Mouse (Mus musculus): ENCODE measurements at regions not wholly inside any gene's neighbourhood (a gene's known extent, or its start where the extent isn't known, plus 50 kb on each side); places are given as distances from the start of the nearest gene placed in this dataset.
A peak's percentile ranks its signal among the peaks of the same experiment; 100 is the strongest.

DNA sequence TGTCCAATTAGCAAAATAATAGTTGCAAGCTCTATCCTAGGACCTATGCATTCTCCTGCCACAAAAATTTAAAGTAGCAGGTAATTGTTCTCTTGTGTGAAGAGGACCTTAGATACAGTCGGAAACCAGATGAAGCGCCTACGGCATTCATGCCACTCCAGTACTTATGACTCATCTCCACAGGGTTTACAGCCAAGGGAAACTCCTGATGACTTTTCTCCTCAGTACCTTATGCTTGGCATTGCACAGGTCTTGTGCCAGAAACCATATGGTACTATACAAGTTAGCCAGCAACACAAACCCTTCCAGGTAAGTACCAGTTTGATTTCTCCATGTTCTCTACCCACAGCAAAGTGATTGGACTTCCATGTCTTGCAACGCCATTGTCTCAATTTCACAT is 606.3 kb upstream of the Dmac1 start:
- DNase-seq (ENCODE audit: low read depth, low spot score), result no peak

DNA sequence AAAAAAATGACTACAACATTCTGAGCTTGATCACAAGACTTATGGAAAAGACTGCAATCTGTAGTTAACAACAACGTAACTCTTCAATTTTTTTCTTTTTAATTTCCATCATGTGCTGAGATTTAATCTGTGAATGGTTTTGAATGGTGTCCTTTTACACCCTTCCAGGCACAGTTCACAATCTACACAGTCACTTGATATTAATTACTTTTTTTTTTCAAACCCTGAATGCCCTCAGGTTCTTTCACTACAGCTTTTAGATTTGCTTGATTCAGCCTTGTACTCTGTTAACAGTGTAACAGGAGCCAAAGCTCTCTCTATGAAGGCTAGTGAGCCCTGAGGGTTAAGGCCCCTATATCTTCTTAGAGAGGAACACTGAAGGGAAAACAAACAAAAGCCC is 591.7 kb upstream of the Dmac1 start:
- DNase-seq (ENCODE audit: low read depth, low spot score), result no peak

DNA sequence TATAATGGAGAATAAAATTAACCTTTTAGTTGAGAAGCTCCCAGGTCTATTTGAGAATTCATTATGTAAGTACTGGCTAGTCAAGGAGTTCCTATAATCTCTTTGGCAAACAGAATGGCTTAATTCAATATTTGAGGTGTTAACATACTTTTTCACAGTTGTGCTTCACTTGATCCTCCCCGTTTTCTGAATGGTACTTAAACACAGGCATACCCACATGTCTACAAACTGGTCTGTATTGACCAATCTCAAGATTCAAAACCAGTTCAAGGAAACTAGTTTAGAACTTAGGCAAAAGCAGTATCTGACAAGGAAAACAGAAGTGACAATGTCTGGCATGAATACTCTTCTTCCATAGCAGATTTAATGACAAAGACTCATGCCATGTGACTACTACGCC is 583.0 kb upstream of the Dmac1 start:
- no peak for DNase-seq (ENCODE audit: low read depth, low spot score)

DNA sequence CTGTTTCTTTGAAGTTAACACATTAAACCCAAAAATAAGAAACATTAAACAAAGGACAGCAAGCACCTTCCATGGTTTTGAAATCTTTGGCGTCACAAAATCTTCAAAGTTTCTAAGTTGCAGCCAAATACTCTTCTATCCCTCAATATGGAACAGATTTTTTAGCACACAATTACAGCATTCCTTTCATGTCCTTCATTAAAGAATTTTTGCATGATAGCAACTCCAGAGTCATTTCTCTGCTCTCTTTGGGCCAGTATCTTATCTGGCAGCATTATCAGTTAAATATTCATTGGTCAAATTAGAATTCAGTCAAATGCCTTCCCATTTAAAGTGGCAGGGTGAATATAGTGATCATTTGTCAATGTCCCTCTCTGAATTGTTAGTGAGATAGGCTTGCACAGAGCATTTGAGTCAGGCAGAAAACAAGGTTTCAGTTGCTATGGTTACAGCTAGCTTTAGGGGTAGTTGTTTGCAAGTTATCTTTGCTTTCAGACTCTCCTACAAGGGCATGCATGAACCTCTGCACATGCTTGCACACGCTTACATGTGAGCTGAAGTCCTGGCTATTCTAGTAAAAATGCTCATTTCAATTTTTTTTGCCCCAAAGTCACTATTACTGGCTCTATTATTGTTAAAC is 579.8 kb upstream of the Dmac1 start:
- no peak for DNase-seq (ENCODE audit: low read depth, low spot score)

DNA sequence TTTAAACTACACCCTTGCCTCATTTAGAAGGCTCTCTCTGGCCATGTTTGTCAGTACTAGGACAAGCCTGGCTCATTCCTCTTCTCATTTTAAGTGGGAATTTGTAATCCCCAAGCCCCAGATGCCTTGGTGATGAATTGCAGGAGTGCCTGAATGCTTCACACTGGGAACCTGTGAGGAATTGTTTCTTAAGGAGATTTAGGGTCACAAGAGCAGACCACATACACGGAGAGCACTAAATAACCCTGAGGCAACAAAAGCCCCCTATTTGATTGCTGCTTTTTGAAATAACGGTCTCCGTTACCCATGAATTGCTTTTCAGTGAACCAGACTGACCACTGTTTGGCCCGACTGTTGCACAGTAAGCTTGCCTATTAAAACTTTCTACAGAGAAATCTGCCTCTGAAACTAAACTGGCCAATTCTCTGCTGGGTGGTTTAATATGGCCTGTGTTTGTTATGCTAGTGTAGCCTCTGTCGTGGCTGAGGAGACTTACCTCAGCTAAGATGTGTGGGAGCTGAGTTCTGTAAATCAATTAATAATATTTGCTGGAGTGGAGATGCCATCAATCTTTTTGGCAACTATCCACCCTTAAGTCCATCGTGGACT is 577.7 kb upstream of the Dmac1 start:
- no peak for DNase-seq (ENCODE audit: low read depth, low spot score)

DNA sequence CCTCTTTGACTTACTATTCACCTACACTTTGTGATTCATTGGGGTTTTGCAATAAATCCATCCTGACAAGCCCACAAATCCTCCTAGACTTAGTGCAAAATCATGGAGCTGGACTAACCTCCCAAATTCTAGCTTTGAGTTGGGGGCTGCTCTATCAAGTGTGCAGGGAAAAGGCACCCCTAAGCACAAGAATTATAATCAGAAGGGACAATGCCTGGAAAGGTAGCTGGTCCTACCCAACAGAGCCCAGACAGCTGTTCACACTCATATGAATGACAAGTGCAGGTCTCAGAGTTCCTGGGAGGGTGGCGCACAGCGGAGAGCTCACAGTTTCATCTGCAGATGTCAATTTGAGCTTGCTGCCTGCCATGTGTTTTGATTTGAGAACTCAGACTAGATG is 572.2 kb upstream of the Dmac1 start:
- DNase-seq (ENCODE audit: low read depth, low spot score), result no peak

DNA sequence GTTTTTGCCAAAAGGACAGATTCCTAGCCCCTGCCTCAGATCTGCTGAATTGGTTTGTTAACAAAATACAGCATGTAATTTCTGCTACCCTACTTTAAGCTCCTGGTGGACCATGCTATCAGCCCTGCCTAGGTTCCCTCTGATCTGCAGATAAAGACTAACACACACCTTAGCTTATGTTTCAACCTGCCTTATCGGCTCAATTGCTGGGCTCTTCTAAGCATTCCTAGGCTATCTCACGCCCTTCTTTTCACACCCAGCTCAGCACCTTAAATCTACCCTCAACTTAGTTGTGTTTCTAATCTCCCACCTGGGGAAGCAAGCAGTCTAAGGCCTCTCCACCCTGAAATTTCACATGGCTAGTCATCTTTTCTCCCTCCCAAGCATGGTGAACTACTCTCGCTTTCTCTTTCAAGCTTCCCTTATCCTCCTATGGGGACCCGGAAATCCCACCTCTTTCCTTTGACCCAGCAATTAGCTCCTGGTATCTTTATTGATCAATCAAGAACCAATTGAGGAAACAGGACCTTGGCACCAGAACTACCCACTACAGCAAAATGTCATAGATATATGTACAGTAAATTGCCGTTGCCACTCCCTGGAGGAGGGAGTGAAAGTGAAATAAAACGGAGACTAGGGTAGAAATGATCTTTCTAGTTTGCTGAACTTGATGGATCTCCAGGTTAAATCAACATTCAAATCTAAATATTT is 569.7 kb upstream of the Dmac1 start:
- DNase-seq (ENCODE audit: low read depth, low spot score), result no peak

DNA sequence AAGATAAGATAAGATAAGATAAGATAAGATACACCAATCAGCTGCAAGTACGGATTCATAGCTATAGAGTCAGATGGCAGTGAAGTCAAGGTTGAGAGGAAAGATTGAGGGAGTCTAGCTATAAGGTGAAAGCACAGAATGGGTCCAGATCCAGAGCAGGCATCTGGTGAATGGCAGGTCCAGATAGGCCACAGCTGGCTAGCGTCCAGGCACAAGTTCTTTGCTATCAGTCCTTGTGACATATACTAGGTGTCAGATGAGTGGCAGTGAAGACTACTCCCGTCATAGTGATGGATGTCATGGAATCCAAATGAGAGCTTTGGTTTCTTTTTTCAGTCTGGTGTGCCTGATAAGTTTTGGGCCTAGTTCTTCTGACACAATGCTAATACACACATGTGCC is 566.9 kb upstream of the Dmac1 start:
- no peak for DNase-seq (ENCODE audit: low read depth, low spot score)

DNA sequence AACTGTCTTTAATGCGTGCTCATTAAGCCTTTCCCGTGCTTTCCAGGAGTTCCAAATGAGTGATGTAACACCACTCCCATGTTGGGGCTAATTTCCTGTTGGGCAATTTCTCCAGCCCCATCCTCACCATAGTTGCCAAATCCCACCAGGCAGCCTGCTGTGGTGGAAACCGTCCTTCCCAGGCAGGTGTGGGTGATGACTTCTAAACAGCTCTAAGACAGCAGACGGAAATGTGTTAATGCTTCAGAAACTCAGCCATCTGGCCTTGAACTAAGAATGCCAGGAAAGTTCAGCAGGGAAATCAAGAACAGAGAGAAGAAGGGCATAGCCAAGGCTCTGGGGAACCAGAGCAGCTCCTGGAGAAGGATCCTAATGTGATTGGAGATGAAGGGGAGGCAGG is 560.5 kb upstream of the Dmac1 start:
- DNase-seq (ENCODE audit: low read depth, low spot score), result no peak

DNA sequence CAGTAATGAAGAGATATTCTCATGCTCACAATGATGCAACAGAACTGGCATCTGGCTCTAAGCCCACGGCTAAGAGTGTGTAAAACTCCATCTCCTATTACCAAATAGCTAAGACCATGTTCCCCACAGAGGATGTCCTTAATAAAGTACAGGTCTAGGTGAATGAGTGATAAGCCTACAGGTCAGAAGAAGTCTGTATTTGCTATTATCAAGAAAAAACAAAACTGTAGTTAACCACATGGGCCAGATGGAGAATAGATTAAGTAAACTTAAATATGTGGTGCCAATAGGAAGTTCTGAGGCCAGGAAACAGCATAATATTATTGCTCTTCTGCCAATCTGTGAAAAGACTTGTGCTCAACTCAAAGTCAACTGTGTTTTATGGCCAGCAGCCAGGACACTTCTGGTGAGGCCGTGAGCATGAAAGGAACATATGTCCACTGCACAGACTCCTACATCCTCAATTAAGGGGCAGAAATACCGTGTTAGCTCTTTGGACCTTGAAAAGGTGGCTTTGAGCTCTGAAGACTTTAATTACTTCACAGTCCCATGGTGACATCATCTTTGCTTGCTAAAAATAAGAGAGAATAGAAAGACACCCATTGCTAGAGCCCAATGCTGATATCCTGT is 549.1 kb upstream of the Dmac1 start:
- no peak for DNase-seq (ENCODE audit: low read depth, low spot score)

DNA sequence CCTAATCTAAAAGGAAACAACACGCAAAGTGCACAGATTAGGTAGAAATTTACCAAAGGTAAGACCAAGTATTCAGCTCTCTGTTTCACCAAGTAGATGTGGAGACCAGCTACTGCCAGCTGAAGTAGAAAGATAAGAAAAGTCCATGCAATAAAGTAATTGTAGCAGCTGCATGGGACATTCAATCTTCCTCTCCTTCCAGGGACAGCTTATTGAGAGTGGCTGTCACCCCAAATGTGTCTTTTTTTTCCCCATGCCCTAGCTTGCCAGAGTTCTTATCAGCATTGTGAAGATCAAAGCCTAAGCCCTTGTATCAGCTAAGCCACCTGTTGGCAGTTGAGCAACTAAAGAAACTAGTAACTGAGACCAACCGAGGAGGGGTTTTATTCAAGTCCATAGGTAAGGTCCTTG is 541.1 kb upstream of the Dmac1 start:
- DNase-seq (ENCODE audit: low read depth, low spot score), result no peak

DNA sequence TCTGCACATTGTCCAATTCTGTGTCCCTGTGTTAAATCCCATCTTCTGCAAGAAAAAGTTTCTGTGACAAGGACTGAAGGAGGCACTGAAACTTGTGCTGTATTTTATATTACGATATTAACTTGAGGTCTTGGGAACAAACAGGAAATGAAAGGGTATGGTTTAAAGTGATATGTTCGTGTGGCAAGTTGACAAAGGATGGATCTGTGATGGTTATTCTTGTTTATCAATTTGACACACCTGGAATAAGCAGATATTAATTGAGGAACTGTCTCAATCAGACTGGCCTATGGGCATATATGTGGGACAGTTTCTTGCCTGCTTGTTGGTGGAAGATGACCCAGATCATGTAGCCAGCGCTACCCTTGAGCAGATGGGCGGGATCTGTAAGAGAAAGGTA is 537.9 kb upstream of the Dmac1 start:
- DNase-seq (ENCODE audit: low read depth, low spot score), result no peak

DNA sequence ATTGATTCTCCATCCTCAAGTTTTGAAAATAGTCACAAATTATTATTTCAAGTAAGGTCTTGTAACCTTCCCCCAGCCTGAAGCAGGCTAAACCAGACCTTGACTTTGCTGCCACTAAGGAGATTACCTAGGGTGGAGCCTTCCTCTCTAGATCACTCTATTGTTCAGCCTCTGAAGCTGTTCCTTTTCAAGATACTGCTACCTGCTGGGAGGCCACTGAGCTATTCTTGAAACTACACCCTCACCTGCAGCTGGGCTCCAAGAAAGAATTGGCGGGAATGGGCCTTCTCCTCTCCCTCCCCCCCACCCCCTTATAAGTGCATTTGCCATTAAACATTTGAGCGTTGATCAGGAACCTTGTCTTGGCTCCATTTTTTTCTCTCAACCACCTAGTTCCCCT is 534.2 kb upstream of the Dmac1 start:
- DNase-seq (ENCODE audit: low read depth, low spot score), result peak; percentile 38

DNA sequence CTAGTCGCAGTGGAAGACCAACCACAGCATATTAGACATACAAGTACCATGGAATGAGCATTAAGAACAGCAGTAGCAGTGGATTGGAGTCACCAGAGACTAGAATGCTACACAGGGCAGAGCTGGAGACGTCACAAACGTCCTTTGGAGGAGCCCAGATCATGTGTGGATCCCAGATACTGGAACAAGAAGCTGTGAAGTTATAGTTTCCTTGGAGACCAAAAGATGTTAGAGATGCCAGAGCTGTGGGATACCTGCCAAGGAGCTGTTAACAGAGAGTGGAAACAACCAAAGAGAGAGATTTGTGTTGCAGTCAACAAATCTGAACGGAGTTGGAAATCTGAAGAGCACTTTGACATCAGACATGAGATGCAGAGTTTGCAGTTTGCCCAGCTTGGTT is 523.8 kb upstream of the Dmac1 start:
- no peak for DNase-seq (ENCODE audit: low read depth, low spot score)

DNA sequence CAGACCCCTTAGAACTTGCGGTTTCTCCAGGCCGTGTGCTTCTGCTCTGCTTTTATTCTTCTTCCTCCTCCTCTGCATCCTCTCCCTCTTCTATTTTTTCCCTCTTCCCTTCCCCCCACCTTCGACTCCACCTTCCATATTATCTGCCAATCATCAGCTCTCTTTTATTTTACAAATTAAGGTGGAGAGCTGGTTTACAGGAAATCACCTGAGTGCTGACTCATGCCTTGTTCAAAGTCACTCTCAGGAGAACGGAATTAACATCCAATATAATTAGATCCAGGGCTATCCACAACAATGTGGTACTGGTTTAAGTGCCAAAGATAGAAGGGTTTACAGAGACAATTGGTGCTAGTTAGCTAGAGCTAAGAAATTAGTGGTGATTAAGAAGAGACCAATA is 523.1 kb upstream of the Dmac1 start:
- no peak for DNase-seq (ENCODE audit: low read depth, low spot score)

DNA sequence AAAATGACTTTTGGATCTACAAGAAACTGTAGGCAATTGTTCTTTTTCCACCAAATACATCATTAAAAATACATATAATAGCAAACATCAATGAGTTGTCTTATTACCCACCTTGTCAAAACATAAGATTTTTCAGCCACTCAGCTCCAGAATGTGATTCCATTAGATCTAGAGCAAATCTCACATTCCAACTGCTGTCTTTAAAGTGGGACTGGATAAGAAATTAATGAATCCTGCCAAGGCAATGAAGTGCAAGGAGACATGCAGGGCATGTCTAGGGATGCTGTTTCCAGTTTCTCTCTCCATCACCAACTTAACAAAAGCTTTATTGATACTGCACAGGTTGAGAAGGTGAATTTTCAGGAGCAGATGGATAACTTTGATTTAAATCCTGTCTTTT is 513.7 kb upstream of the Dmac1 start:
- DNase-seq (ENCODE audit: low read depth, low spot score), result no peak

DNA sequence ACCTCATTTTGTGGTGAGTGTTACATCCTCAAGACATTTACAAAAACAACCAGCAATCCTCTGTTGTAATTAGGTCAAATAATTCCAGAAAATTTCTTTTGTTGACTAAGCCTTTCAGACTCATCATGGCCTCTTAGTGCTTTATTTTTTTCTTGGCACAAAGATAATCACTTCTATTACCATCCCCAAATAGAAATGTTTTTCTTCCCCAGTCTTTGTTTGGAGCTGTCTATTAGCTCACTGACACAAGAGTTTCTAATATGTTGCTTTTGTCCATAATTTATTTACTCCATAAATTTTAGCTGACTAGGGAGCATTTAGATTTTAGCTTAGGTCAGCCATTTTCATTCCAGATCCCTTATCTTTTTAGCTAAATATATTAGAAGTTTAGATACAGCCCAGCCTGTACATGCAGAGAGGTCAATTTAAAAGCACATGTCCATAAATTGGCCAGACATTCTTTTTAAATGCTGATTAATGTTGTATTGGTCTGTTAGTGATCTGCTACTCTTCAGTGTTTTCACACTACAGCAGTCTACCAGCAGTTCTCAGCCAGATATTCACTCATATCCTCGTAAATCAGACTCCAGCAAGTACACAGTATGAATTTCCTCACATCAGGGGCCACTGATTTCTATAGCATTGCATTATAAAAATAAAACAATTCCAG is 513.0 kb upstream of the Dmac1 start:
- DNase-seq (ENCODE audit: low read depth, low spot score), result no peak

DNA sequence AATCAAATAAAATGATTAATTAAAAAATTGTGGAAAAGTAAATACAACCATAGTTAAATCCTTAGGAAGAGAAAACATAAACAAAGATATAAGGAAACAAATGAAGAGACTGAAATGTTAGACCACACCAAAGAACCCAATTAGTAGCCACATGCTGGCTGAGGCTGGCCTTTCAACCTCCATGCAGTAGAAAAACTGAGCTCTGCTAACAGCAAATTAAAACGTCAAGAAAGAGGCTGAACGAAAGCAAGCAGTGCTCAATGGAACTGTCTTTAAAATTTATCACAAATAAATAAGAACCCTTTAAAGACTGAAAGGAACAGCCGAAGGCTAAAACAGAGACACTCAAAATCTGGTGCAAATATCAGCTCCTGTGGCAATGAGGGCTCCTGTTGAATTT is 509.3 kb upstream of the Dmac1 start:
- DNase-seq (ENCODE audit: low read depth, low spot score), result no peak

DNA sequence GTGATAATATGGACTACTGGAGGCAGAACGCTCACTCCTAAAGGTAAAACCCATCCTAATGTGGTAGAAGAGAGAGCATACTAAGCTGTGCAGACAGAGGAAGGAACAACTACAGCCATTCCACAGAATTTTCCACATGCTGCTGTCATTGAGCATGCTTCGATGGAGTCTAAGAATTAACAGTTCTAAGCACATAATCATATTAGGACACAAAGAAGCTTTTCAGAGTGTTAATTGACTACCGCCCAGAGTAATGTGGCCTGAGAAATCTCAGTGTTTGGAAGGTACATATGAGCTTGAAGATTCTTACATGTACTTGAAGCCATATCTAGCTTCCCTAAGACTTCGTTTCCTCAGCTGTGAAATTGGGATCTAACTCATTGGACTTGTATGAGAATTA is 508.3 kb upstream of the Dmac1 start:
- DNase-seq (ENCODE audit: low read depth, low spot score), result no peak

DNA sequence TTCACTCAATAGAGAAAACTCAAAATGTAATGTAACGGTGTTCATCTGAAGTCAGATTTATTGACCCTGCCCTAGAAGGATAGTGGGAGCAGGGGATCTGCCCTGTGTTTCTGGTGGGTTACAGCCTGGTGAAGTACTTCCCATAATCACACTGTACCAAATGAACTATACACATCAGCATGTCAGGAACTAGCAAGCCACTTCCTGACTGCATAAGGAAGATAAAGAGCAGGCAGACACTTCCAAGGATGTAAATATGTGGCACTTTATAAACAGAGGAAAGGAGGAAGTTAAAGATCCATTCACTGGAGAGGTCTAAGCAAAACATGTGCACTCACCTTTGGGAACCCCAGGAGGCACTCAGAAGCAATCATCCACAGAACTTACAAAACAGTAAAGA is 501.4 kb upstream of the Dmac1 start:
- no peak for DNase-seq (ENCODE audit: low read depth, low spot score)

DNA sequence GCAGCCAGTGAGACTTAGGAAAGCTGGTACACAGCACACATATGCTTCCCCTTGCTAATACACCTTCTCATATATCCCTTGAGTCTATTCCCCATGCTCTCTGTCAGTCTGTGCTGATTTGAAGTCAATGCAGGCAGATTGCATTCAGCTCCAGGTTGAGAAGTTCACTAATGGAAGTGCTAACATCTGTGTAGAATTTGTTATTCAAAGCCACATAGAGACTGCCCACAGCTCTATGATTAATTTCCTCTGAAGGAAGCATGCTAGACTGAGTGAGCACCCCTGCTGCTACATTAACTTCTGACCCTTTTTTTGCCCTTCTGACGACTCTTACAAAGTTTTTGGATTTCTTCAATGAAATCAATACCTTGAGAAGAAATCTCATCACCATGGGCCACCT is 486.0 kb upstream of the Dmac1 start:
- no peak for DNase-seq (ENCODE audit: low read depth, low spot score)

DNA sequence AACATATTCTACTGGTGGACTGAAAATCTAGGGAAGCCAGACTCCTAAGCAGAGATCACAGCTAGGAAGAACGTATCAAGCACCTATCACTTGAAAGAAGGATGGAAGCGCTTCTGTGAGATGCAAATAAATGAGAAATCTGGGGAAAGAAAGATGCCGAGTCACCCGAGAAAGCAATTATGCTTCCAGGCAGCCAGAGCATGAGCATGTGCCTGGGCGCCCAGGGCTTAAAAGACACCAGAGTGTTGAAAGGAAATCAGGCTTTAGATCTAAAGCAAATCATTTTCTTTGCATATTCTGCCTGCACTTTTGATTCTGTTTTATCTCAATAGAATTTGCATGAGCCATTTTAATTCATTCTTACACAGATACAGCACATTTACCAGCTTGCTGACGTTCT is 466.5 kb upstream of the Dmac1 start:
- no peak for DNase-seq (ENCODE audit: low read depth, low spot score)
